Mouse (Mus musculus) layer of hippocampus, adult 18-20 months (tissue): ENCODE results near the gene Btbd9. TPM values are rescaled to one million over a fixed set of nuclear protein-coding genes. Genes with fewer than 3 reads are reported as not detected.

Experiments used
- DNase-seq, 2 experiments: peaks; one replicate each; pipeline ENCODE4 v3.0.0; 2022; ENCODE audit warnings: low spot score in 2 of 2
- total RNA-seq, 2 experiments: library from RNA; stranded (reverse); gene quantifications; 2 replicates each; pipeline ENCODE4 v1.2.3; 2021

The Btbd9 gene
- total RNA-seq, 2 experiments from 2014 or later: 153 to 166 TPM

DNA sequence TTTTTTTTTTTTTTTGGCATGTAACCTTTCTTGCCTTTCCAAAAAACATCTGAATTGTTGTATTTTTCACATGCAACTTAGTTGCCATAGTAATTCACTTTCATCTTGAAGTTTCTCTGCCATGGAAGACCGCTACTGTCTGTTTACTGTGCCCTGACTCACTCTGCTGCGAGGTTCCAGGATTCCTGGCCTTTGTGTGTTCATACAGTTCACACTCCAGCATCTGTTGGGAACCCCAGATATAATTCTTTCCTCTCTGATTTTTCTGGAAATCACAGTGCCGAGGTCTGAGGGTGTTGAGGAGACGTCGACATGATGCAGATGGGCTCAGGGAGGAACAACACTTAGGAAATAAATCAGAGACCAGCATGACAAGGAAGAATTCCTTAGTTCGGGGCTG lies 283.6 kb downstream of the Btbd9 start:
- no peak for DNase-seq

DNA sequence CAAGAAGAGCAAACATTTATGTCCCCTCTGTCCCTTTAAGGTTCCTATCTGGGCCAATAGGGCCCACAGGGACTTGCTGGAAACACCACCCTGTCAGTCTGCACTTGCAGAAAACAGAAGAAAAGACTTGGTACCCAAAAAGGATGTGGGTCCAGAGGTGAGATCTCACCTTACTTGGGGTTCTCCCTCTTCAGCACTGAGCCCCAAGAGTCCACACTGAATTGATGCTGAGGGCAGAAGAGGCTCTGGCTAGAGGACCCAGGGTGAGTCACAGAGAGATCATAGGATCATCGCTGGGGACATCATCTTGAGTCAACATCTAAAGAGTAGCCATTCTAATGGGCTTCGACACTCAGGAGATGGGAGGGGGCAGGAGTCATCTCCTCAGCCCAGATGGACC lies 290.6 kb downstream of the Btbd9 start:
- no peak for DNase-seq

DNA sequence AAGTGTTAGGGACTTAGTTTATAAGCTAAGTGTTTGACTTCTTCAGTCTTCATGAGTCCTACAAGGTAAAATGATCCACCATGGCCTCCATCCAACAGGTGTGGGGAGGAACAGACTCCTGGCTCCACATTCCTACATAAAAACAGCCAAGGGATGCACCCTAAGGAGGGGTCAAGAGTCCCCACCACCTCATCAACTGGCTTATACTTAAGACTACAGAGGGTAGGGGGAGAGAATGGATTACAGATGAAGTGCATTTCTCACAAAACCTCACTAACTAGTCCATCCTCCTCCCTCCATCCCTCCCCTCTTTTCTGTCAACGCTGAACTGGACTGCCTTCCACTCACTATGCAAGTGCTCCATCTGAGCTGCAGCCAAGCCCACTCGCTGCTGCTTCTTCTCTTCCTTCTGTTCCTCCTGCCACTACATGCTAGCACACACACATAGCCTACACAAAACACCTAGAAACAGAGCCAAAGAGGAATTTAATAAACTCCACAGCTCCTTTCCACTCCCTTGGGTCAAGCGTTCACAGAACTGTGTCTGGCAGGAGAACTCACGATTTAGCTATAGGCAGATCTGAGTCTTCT lies 292.7 kb downstream of the Btbd9 start:
- DNase-seq: no peak

DNA sequence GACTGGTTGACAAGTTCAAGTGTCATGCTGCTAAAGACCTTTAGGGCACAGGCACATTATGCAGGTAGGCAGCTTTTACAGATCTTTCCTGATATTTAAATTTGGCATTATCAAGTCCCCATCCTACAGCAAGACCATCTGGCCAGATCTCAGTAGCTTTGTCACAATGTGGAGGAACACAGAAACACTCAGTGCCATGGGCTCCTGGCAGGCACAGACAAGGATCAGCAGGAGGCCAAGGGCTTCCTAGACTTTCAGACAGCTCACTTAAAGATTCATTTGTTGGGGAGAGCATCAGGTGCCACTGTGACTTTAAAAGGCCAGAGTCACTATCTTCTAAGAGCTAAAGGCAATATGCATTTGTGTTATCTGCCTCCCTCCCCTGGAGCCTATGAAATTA lies 293.3 kb downstream of the Btbd9 start:
- no peak for DNase-seq

DNA sequence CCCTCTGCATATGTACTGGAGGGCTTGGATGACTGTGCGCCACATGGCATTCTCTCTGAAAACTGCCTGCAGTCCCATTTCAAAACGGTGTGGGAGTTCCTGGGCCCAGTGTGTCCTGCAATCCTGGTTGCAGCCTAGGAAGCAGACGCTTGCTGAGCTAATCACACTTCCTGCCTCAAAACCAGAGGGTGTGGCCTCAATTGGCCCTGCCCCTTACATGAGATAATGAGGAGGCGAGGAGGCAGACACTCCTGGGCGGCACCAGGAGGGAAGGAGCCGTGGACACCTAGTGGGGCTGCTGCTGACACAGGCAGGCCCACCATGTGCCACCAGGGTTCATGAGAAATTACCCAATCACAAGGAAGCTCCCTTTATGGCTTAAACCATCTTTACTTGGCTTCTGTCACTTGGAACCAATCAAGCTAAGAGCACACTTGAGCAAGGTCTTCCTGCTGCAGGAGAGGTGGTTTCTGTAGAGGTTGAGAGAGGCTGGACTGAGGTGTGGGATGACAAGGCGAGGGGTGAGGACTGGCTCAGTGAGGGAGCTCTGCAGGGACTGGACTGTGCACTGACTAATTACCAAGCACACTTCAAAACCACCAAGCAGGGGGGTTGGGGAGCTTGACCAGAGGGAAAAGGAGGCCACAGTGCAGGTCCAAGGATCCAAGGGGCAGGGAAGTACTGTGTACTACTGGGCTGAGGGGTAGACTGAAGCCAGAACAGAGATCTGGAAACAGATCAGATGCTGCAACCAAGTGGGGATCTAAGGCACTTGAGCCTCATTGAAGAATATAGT lies 295.8 kb downstream of the Btbd9 start:
- no peak for DNase-seq

DNA sequence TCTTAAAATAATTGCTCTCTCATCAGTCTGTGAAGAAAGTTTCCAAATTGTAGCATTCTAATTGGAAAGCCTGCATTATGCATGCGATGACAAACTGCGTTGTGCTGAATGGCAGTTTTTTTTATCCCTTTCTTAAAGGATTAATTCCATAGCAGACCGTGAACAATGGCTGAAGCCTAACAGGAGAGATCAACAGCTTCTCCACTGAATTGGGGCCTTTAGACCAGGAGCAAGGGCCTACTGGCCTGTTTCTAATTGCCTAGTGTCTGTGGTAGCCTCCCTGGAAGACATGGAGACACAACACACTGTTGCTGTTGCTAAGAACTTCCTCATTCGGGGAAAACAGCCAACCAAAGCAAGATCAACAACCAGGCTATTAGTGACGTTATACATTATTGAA lies 296.6 kb downstream of the Btbd9 start:
- DNase-seq: no peak

DNA sequence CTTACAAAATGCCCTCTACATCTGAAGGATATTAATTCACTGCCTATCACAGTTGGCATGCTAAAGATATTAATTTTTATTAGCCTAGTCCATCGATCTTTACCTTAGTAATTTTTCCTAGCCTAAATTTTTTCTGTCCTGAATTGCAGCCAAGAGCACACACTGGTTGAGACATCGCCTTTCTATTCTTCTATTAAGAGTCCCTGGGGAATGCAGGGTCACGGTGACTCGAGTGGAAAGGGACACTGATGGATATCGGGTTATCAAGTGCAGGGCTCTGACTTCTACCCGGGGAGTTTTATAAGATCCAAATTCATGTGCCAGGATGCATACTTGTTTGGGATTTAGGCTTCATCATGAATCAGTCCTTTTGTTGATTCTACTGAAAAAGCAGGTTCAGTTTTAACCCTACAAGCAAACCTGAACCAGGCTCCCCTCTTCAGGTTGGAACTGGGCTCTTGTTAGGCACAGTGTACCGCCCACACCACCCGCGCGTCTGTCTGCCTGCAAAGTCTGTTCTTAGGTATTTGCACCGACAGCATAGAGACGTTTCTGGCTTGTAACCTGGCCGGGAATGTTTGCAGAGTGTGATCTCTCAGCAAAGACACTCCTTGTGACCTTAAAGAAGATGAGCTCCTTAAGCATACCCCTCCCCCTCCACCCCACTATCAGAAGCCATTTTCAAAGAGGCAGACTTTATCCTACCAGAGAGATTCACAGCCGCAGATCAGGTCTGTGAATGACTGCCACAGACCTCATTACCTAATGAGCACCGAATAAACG lies 297.5 kb downstream of the Btbd9 start:
- DNase-seq: no peak

DNA sequence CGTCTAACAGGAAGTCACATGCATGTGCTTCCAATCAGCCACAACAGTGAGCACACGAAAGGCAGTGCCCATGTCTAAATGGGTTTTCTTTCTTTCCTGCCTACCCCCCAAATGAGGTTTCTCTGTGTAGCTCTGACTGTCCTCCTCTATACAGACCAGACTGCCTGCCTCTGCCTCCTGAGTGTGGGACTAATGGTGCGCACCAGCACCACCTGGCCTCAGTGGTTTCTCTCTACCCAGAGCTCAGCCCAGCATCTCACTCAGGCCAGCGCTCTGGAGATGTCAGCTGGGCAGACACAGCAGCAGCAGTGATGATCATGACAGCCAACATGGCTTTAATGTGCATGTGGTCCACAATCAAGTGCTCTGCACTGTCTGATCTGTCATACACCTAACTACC lies 299.8 kb downstream of the Btbd9 start:
- no peak for DNase-seq

DNA sequence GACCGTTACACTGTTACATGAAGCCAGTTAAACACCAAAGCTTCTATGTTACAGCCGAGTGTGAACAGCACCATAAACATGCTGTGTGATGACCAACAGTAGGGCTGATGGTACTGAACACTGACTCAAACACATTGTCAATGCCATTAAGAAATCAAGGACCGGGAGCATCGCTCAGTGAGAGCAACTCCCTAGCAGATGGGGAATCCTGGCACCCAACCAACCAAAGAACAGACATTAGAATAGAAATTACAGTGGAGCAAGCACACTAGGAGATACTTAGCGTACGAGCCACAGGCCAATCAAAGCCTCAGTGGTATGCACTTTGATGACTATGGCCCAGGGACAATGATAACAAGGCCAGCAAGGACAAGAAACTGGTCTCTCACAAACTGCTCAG lies 303.5 kb downstream of the Btbd9 start:
- DNase-seq: peak; percentile 70 to 92

DNA sequence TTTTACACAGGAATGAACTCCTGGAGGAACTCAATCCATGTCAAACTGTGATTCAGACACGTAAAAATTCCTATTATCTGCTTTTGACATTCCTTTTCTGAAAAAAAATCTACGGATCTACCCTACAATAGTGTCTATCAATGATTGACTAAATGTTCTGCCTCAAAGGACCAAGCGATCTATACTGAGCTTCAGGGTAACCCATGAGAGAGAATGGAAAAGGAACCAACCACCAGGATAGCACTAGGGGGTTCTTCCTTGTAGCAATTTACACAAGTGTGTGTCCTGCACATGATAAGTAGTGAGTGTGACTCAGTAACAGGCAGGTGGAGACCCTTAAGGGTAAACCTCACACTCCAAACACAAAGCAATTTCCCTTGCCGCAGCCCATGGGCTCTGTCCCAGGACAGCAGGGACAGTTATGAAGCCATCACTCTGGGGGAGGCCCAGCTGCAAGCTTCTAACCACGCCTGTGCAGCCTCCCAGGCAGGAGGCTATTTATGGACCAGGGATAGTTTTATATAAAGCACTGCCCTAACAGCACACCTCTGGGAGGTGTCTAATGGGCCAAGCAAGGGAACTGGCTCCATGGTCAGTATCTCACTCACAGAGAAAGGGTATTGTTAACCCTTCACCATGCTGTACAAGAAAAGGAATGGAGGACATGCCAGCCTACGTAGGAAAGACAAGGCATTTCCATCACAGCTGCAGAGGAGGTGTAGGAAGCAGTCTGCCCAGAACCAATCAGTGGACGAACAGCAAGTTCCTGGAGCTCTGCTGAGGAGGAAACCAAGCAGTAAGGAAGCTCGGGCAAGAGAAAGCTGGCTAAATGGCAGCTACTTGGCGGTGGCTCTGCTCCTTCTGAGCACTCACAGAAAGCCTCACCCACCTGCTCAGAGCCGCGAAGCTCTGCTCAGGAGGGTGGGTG lies 306.9 kb downstream of the Btbd9 start:
- no peak for DNase-seq

DNA sequence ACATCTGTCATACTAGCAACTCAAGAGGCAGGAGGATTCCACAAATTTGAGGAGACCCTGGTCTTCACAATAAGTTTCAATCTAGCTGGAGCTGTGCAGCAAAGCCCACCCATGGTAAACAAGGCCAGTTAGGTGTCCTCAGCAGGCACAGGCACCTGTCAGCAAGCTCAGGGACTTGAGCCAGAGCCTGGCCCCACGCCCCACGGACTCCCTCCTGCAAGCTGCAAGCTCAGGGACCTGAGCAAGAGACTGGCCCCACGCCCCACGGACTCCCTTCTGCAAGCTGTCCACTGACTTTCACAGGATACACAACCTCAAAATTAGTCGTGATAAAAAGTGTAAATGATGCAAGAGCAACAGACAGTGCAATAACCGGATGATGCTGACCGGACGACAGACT lies 307.8 kb downstream of the Btbd9 start:
- no peak for DNase-seq

DNA sequence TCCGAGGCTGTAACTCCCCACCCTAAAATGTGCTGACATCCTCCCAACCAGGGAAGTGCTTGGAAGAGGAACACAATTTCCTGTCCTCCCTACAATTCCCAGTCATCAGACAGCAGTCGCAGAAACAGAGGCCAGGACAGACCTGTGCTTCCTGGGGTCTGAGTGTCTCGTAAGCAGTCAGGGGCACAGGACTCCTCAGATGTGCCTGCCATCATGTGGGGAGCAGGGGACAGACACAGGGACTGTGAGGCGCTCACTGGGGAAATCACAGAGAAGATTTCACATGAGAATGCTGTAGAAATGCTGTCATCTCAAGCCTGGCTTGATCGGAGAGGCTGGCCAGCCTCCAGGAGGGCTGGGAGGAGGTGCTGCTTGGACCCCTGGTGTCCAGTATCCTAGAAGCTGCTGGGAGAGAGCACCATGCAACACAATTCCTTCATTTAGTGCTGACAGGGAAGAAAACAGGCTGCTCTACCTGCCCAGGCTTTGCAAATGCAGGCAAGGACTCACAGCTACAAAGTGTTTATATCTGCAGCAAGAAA lies 308.8 kb downstream of the Btbd9 start:
- no peak for DNase-seq

DNA sequence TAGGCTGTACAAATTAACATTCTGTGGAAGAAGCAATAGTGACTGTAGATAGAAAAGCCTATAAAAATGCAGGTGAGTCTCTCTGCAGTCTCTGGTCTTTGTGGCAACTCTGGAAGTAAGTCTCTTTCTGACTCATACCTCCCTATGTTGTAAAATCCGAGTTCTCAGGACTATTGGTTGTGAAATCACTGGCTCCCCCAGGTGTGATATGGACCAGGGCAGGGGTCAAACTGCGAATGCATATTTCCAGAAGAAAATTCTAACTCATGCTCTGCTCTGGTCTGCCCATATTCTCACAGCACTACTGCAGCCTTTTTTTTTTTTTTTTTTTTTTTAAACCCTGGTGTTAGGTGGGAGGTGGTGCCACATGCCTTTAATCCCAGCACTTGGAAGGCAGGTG lies 312.8 kb downstream of the Btbd9 start:
- no peak for DNase-seq

DNA sequence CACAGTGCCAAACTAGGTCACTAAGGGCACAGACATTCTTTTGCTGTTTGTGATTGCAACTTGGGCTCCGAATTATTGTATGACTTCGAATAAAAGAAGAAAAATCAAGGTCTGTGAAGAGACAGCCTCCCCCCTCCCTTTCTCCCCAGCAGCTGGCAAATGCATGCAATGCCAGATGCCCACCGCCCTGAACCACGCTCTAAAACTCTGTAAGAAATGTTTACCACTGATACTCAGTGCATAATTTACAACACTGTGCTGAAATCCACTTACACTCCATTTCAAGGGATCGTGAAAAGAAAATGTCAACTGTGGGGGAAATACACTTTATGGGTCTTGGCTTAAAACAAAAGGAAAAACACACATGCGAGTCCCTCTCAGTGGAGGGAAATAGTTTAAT lies 313.3 kb downstream of the Btbd9 start:
- DNase-seq: no peak

DNA sequence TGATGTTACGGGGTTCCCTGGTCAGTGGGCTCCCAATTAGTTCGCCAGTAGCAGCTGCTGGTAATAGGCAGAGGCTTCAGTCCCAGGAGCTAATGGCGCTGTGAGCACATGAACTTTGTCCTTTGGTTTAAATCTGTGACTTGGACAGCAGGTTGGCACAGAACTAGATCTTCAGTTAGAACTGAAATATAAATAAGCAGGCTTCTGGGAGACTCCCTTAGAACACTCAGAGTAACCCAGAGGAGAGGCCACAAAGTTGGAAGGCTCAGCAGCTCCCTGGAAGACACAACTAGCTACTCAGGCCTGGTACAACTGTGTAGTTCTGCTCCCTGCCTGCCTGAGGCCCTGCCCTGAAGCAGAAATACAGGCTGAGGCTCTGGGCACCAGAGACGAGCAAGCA lies 313.8 kb downstream of the Btbd9 start:
- no peak for DNase-seq

DNA sequence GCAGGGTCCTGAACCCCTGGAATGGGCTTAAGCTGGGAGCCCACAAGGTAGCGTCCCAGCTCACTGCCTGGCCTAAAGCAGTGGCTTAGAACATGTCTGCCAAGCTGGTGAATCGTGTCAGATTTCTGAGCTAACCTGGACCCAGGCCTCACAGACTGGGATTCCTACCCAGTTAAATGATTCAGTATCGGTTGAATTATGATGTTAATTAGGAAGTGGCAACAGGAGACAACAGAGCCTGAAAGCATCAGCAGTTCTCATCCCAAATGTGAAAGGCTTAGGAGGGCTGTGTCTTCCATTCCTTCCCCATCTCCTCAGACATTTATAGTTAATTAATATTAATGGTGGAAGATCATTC lies 314.3 kb downstream of the Btbd9 start:
- no peak for DNase-seq

DNA sequence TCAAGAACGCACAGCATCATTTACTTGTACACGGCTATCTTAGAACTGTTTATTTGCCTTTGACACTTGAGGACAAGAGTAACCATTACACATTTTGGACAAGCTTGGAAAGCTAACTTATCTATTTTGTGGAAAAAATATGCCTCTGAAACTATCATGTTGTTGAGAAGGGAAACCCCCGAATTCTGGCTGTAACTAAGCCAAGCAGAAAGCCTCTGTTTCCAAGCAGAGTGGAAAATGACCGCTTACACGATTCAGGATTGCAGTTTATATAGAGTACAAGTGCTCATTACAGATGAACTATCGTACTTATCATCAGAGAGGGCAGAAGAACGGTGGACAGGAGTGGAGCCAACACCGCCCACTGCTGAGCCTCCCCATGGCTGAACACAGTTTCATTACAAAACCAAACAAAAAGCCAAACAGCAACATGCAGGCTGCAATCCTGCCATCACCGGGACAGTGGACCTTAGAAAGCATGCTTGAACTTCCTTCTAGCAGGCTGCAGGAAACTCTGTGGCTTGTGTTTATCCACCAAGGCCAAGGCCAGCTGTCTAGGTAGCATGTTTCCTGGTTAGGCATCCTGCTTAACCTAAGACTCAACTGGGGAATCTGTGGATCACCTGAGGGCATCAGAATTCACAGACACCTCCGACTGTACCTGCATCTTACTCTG lies 314.8 kb downstream of the Btbd9 start:
- DNase-seq: no peak

DNA sequence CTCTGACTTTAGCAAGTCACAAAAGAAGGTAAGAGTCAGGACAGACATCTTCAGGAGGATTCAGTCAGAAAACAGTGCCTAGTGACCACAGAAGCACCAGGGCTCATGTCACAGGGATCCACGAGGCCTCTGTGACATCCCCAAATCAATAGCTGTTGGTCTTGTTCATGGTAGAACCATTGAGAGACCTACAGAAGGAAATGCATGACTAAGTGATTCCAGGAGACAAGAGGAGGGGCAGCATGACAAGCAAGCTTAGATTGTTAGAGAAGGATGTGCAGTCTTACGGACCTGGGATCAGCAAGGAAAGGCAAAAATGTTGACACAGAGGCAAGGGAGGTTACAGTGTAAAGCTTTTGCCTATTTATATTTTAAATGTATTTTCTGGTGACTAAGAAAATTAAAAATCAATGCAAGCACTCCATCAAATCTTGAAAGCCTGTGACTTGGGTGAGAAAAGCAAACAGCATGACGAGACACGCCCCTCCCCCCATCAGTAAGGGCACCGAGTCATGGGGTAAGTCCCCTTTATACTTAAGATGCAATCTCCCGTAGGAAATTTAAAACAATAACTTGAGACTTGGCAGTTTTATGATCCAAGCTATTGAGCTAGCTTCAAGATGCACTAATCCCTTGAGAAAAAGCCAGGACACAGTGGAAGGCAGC lies 315.5 kb downstream of the Btbd9 start:
- no peak for DNase-seq

DNA sequence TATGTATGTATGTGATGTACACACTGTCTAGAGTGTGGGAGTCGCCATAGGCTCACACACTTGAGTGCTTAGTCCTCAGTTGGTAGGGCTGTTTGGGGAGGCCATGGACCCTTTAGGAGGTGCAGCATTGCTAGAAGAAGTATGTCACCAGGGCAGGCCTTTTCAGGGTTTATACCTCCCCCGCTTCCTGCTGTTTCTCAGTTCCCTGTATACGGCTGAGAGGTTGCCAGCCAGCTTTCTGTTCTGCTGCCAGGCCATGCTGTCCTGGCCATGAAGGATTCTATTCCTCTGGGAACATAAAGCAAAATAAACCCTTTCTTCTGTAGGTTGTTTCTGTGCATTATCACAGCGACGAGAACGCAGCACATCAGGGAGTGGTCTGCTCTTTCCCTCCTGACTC lies 316.4 kb downstream of the Btbd9 start:
- no peak for DNase-seq

DNA sequence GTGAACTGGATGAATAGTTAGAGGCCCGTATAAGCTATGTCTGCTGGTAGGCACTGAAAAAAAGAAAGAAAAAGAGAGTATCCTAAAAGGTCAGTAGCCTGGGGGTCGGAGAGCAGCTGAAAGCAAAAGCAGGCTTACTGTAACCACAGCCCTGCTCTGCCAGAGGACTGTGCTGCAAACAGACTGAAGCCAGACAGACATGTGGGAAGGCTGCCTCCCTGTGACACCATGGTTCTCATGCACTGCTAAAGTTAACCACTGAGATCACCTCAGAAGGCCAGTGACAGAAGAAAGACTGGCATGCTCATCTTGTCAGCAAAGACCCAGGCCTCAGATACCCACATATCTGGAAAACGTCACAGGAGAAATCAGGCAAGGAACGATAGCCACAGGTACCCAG lies 317.8 kb downstream of the Btbd9 start:
- no peak for DNase-seq
